Mouse (Mus musculus) induced T-regulatory cell, adult 2 months (primary cell): ENCODE measurements around the gene Hpd.
A peak's percentile ranks its signal among the peaks of the same experiment; 100 is the strongest.

Experiments
- DNase-seq: peaks from one replicate; pipeline ENCODE4 v3.0.0-alpha.2; 2012; ENCODE audit warnings: low read depth

The Hpd gene

GRCm38 (mm10) chr5:123185966-123186365 lies 3.4 kb upstream of the Hpd start:
- no peak for DNase-seq

- no peak for DNase-seq
These were observed 991 bp downstream of the Hpd start for GRCm38 (mm10) chr5:123181536-123181935.

GRCm38 (mm10) chr5:123180390-123180789 lies 2.1 kb downstream of the Hpd start:
- DNase-seq: no peak

GRCm38 (mm10) chr5:123178792-123179191 lies 3.7 kb downstream of the Hpd start:
- peak; percentile 50 for DNase-seq

- DNase-seq: peak; percentile 92
These were observed 10.7 kb downstream of the Hpd start for GRCm38 (mm10) chr5:123171646-123172350.

GRCm38 (mm10) chr5:123170365-123170764 lies 12.2 kb downstream of the Hpd start:
- peak; percentile 76 for DNase-seq

- DNase-seq: peak; percentile 54
These were observed 13.2 kb downstream of the Hpd start, which contains the start of gene Psmd9 for GRCm38 (mm10) chr5:123169284-123169683. TSS of gene Psmd9 (plus strand) at chr5:123169413.

GRCm38 (mm10) chr5:123167591-123167990 lies 14.9 kb downstream of the Hpd start:
- peak; percentile 74 for DNase-seq

GRCm38 (mm10) chr5:123166437-123166836 lies 16.1 kb downstream of the Hpd start:
- DNase-seq: no peak

GRCm38 (mm10) chr5:123162942-123163341 lies 19.6 kb downstream of the Hpd start:
- no peak for DNase-seq

- no peak for DNase-seq
These were observed 22.2 kb downstream of the Hpd start for GRCm38 (mm10) chr5:123160341-123160740.

- DNase-seq: no peak
These were observed 22.7 kb downstream of the Hpd start for GRCm38 (mm10) chr5:123159866-123160265.

GRCm38 (mm10) chr5:123159446-123159845 lies 23.1 kb downstream of the Hpd start:
- no peak for DNase-seq

GRCm38 (mm10) chr5:123157972-123158371 lies 24.6 kb downstream of the Hpd start:
- DNase-seq: no peak

GRCm38 (mm10) chr5:123156763-123157162 lies 25.8 kb downstream of the Hpd start:
- no peak for DNase-seq

GRCm38 (mm10) chr5:123155425-123155824 lies 27.1 kb downstream of the Hpd start:
- peak; percentile 92 for DNase-seq

- no peak for DNase-seq
These were observed 29.6 kb downstream of the Hpd start for GRCm38 (mm10) chr5:123152901-123153300.

GRCm38 (mm10) chr5:123151707-123152362 lies 30.7 kb downstream of the Hpd start:
- no peak for DNase-seq

- DNase-seq: peak; percentile 90
These were observed 31.4 kb downstream of the Hpd start for GRCm38 (mm10) chr5:123151077-123151476.

GRCm38 (mm10) chr5:123150641-123151040 lies 31.9 kb downstream of the Hpd start:
- DNase-seq: peak; percentile 94

- DNase-seq: peak; percentile 94
These were observed 32.8 kb downstream of the Hpd start for GRCm38 (mm10) chr5:123149451-123150400.

GRCm38 (mm10) chr5:123148073-123148722 lies 34.3 kb downstream of the Hpd start:
- DNase-seq: no peak
